Mouse (Mus musculus) lung, postnatal 36 days (tissue): ENCODE results near the gene 2610507B11Rik.

ENCODE experiments used
- DNase-seq: peaks from one replicate; pipeline ENCODE4 v3.0.0; 2022; ENCODE audit warnings: mixed read lengths

The 2610507B11Rik gene

GRCm38 (mm10) chr11:78261380-78262352 lies at the start of gene 2610507B11Rik:
Gene 2610507B11Rik (plus strand): TSS chr11:78261752.
- peak; percentile 93 for DNase-seq

DNA sequence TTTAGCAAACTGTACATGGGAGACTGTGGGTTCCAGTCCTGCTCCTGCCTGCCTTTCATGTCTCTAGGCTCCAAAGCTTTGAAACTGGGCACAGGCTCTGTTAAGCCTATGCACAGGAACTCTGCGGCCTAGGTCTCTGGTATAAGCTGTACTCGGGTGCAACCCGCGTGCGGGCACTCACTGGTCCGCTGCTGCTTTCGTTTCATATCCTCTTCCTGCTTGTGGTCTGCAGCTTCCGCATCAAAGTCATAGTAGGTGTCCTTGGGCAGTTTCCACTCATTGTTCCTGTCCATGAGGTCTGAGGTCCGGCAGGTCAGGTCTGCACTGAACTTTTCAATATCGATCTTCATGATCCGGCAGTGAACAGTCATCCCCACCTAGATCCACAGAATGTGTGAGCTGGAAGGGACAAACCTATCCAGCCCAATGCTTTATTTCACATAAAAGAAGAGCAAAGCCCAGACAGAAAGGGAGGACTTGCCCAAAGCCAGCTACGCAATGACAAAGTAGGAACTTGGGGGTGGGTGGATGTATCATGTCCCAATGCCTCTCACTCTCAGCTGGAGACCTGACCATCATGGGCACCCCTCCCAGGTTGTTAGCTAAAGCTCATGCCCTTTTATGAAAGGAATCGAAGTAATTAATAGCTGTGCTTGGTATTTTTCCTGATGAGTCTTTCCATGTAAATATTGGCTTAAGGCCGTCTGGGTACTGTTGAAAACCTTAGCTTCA lies 48.3 kb upstream of the 2610507B11Rik start:
- DNase-seq, result peak; percentile 50

DNA sequence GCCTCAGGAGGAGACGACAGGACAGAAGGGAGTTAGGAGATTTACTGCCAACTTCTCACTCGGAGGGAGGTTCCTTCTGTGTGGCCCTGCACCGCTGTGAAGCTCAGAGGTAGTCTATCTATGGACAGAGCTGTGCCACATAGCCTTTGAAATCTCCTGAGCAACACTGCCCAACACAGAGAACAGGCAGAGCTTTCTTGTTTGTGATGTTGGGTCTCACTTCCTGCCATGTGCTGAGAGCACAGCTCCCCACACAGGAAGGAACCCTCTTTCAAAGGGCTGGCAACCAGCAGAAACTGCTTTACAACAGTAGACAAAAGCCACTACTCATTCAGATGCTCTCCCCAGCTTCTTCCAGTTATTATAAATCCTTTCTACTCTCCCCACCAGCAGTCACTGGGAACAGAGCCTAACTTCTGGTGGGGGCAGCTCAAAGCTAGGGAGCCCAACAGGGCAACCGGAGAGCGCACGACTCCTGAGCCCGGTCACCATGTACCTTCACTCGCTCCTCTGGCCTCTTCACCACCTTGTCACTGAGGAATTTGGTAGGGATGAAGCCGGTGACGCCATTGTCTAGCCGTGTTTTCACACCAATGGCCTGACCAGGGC lies 45.7 kb upstream of the 2610507B11Rik start:
- DNase-seq, result no peak

GRCm38 (mm10) chr11:78223586-78223985 lies 38.0 kb upstream of the 2610507B11Rik start:
- no peak for DNase-seq

- no peak for DNase-seq
Observed at GRCm38 (mm10) chr11:78231518-78231917, 30.0 kb upstream of the 2610507B11Rik start.

GRCm38 (mm10) chr11:78240193-78240857 lies 21.2 kb upstream of the 2610507B11Rik start:
- DNase-seq, result no peak

GRCm38 (mm10) chr11:78245261-78245626 lies 16.3 kb upstream of the 2610507B11Rik start:
- DNase-seq, result no peak

GRCm38 (mm10) chr11:78245627-78246317 lies 15.8 kb upstream of the 2610507B11Rik start, which contains the start of the genes Sdf2 and Supt6:
Gene Sdf2 (plus strand): TSS chr11:78245746.
Gene Supt6 (minus strand): TSS chr11:78245987.
- peak; percentile 96 for DNase-seq

GRCm38 (mm10) chr11:78246318-78247011 lies 15.1 kb upstream of the 2610507B11Rik start:
- no peak for DNase-seq

DNA sequence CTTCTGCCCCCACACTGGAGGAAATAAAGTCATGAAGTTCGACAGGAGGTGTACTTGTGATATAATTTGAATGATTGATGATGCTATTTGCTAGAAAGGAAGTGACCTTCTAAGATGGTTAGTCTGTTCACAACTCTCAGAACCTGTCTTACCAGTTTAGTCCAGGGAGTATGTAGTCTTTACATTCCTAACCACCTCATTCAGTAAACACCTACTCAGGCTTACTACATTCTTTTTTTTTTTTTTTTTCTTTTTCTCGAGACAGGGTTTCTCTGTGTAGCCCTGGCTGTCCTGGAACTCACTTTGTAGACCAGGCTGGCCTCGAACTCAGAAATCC lies 14.6 kb upstream of the 2610507B11Rik start:
- no peak for DNase-seq

GRCm38 (mm10) chr11:78247727-78248140 lies 13.8 kb upstream of the 2610507B11Rik start:
- DNase-seq, result no peak

DNA sequence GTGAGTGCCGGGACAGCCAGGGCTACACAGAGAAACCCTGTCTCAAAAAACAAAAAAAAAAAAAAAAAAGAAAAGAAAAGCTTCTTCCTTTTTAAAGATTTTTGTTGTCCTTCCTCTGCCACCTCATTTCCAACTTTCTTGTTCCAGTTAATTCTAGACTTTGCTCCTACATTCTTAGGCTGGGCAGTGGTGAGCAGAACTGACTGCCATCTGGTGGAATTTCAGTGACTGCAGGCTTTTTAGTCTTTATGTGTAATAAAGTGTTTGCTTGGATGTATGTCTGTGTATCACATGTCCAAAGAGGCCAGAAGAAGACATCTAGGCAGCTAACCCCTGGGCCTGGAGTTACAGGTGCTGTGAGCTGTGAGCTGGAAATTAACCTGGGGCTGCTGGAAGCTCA lies 4.9 kb upstream of the 2610507B11Rik start:
- no peak for DNase-seq

- DNase-seq, result no peak
Observed at GRCm38 (mm10) chr11:78260489-78261258, 878 bp upstream of the 2610507B11Rik start.

DNA sequence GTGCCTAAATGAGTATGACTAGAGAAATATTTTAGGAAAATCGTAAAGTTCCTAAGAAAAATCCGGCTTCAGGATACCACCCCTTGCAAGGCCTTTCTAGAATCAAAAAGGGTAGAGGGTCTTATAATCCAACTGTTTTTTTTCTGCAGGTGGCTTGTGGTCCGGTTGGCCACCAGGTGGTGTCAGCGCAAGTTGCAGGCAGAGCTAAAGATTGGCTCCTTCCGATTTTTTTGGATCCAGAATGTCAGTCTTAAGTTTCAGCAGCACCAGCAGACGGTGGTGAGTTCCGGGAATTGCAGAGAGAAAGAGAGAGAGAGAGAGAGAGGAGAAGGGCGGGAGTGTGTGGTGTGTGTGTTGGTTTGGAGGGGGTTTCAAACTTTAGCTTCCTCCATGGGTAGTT lies 998 bp downstream of the 2610507B11Rik start:
- peak; percentile 74 for DNase-seq

- no peak for DNase-seq
Observed at GRCm38 (mm10) chr11:78265571-78265970, 4.0 kb downstream of the 2610507B11Rik start.

- DNase-seq, result no peak
Observed at GRCm38 (mm10) chr11:78271986-78272385, 10.4 kb downstream of the 2610507B11Rik start.

DNA sequence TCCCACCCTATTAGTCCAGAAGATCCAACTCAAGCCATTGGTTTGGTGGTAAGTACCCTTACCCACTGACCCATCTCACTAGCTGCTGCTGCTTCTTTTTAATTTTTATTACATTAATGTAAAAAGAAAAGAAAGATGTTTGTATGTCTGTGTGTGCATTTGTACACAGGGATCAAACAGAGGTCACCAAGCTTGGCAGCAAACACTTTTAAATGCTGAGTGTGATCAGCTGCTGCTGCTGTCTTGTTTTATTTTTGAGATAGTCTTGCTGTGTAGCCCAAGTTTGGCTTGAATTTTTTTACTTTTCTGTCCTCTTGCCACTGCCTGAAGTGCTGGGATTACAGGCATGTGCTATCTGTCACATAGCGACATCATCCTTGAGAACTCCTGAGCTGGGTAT lies 14.0 kb downstream of the 2610507B11Rik start:
- no peak for DNase-seq

DNA sequence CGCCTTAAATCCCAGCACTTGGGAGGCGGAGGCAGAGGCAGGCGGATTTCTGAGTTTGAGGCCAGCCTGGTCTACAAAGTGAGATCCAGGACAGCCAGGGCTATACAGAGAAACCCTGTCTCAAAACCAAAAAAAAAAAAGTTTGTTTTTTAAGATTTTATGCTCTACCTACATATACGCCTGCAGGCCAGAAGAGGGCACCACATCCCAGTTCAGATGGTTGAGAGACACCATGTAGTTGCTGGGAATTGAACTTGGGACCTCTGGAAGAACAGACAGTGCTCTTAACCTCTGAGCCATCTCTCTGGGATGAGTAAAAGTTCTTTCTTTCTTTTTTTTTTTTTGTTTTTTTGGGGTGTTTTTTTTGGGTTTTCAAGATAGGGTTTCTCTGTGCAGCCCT lies 14.6 kb downstream of the 2610507B11Rik start:
- DNase-seq, result peak; percentile 13

- DNase-seq, result no peak
Observed at GRCm38 (mm10) chr11:78278853-78279252, 17.3 kb downstream of the 2610507B11Rik start.

GRCm38 (mm10) chr11:78279586-78279985 lies 18.0 kb downstream of the 2610507B11Rik start:
- DNase-seq, result no peak
